Mouse (Mus musculus): ENCODE results near the gene Wdr66.
A peak's percentile ranks its signal among the peaks of the same experiment; 100 is the strongest.
"Not testable (repeated sequence)": the region's sequence is repeated elsewhere in the genome, so short reads cannot be mapped to it uniquely, and the experiment has no call there.

The Wdr66 gene

DNA sequence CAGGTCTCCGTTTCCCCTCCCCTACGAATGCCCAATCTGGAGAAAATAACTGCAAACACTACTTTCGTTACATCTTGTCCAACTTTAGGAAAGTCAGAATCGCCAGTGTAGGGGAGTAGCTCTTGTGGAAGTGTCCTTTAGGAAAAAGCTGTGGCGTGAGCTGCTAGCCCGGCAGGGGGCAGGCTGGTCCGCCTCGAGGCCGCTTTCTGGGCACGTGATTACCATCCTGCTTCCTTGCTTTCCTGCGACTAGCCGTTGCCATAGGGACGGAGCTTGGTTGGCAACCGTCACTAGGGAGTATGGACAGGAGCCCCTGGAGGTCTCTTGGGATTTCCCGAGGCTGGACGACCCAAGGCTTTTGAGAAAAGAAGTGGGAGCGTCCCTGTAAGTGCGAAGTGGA, at the start of gene Wdr66:
TSS of gene Wdr66 (plus strand) at position 269 of the 400 bp plus-strand sequence.
- no peak for DNase-seq (ENCODE audit: low read depth)

- not testable (repeated sequence) for DNase-seq (ENCODE audit: low read depth)
Observed at GRCm38 (mm10) chr5:123202771-123203170, 49.1 kb upstream of the Wdr66 start.

DNA sequence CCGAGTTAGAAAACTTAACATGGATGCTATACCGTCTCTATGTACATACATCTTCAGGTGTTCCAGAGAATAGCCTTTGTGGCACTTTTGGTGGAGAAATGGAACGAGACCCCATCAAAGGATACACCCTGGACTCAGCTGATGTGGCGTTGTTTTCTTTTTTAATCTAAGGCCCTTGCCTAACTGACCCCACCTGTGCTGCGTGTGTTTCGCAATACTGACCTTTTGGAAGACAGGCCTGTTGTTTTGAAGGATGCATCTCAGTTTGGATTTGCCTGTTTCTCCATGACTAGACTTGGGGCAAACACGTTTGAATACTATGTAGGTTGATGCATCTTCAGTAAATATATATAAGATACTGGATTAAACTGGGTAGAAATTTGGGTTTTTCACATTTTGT, 48.3 kb upstream of the Wdr66 start:
- not testable (repeated sequence) for DNase-seq (ENCODE audit: low read depth)

DNA sequence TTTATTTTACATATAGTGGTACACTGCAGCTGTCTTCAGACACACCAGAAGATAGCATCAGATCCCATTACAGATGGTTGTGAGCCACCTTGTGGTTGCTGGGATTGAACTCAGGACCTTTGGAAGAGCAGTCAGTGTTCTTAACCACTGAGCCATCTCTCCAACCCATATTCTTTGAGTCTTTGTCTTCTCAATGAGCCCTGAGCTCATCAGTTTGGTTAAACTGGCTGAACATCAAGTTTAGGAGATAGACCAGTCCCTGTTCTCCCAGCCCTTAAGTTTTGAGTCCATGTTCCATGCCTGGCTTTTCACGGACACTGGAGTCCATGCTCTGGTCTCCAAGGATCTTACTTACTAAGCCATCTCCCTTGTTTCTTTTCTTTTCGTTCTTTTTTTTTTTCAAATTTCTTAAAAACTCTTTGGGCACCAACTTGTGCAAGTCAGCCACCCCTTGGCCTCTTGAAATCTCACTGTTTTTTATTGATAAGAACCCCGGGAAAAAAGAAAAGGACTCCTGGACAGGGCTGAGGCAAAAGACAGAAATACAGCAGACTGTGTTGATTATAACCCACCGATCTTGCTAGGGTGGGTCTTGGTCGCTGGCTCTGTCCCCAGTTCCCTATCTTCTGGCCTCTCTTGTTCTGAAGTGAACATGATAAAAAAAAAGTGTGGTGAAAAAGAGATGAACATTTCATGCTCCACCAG, 29.4 kb upstream of the Wdr66 start:
- not testable (repeated sequence) for DNase-seq (ENCODE audit: low read depth)

GRCm38 (mm10) chr5:123223051-123223410, 28.9 kb upstream of the Wdr66 start:
- DNase-seq (ENCODE audit: low read depth) = peak; percentile 70

DNA sequence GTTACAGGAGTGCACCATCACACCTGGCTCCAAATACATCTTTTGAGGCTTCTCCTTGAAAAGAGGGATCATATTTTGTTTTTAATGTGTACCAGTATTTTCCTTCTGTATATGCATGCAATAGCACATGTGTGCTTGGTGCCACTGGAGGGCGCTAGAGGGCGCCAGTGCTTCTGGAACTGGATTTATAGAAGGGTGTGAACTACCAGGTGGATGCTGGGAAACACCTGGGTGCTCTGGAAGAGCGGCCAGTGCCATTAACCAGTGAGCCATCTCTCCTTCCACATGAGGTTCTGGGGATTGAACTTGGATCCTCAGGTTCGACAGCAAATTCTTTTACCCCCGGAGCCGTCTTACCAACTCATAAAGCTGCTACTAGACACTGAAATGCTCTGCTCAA, 28.0 kb upstream of the Wdr66 start:
- not testable (repeated sequence) for DNase-seq (ENCODE audit: low read depth)

DNA sequence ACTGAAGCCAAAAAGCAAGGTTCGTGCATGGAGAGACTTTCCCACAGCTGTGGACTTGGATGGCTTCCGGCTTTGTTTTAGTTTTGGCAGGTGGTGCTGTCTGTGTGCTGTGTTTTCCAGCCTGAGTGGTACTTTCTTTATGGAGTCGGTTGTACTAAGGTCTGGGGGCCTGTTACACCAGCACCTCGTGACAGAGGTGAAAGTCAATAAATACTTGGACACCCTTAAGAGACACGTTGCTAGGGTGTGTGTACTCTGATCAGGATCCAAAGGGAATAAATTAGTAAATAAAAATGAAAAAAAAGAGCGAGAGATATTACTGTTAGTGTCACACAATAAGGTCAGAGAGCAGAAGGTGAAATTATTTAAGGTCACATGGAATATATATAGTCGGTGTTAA, 25.1 kb upstream of the Wdr66 start:
- no peak for DNase-seq (ENCODE audit: low read depth)

DNA sequence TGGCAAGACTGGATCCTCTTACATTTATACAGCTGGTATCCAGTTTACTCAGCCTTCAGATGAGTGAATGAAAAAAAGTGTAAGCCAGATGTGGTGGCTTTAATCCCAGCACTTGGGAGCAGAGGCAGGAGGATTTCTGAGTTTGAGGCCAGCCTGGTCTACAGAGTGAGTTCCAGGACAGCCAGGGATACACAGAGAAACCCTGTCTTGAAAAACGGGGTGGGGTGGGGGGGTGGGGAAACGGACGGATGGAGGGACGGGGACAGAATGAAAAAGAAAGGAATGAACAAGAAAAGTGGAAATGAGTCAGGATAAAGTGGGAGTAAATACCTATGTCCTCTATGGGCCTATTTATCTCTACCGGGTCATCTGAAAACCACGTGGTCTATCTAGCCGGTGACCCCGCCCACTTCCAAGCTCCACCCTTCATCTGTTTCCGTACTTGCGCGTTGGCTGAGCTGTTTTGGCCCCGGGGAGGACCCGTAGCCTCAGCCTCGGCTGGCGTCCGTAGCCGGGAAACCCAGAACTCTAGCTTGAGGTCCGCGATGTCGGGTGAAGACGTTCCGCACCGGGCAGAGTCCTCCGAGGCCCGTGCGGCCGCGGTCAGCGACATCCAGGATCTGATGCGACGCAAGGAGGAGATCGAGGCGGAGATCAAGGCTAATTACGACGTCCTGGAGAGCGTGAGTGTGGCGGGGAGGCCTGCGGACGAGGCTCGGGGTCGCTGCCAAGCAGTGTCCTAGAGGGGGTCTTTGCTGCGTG, 24.0 kb upstream of the Wdr66 start:
- DNase-seq (ENCODE audit: low read depth) = peak; percentile 98

GRCm38 (mm10) chr5:123228524-123228922, 23.4 kb upstream of the Wdr66 start:
- DNase-seq (ENCODE audit: low read depth) = no peak

GRCm38 (mm10) chr5:123229296-123229695, 22.6 kb upstream of the Wdr66 start:
- peak; percentile 48 for DNase-seq (ENCODE audit: low read depth)

DNA sequence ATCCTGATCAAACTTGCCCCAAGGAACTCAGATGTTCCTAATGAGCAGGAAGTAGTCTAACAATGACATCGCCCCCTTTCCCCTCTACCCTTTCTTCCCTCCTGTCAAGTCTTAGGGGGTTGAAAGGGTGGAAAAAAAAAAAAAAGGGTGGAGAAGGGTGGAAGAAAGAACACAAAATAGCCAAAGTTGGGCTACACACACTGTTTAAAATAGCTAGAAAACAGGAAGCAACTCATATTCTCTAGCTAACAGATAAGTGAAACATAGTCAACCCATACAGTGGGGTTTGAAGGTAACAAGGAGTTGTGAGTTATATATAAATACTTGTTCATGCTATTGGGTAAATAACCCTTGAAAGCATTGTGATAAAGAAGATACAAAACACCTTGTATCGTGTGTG, 19.7 kb upstream of the Wdr66 start:
- no peak for DNase-seq (ENCODE audit: low read depth)

- peak; percentile 56 for DNase-seq (ENCODE audit: low read depth)
Observed at GRCm38 (mm10) chr5:123235731-123236130, 16.2 kb upstream of the Wdr66 start.

GRCm38 (mm10) chr5:123236426-123236825, 15.5 kb upstream of the Wdr66 start:
- no peak for DNase-seq (ENCODE audit: low read depth)

- no peak for DNase-seq (ENCODE audit: low read depth)
Observed at GRCm38 (mm10) chr5:123239501-123239900, 12.4 kb upstream of the Wdr66 start.

GRCm38 (mm10) chr5:123245518-123245917, 6.4 kb upstream of the Wdr66 start:
- DNase-seq (ENCODE audit: low read depth) = peak; percentile 67

GRCm38 (mm10) chr5:123251390-123251789, 512 bp upstream of the Wdr66 start:
- DNase-seq (ENCODE audit: low read depth) = no peak

GRCm38 (mm10) chr5:123256841-123257755, 5.2 kb downstream of the Wdr66 start:
- no peak for DNase-seq (ENCODE audit: low read depth)

DNA sequence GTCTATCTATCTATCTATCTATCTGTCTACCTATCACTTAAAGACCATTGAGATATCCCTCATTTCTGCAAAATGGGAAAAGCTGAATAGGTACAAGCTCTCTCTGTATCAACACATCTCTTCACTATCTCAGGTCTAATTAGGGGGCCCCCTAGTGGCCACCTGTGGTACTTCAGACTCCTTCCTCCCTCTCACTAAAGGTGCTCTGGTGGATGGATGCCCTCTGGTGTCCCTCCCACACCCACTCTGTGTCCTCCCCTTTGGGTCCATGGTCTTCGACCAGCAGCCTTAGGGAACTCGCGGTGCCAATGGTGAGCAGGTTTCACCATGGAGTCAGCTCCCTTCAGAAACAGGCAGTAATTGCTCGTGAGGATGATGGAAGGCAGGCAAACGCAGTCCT, 7.1 kb downstream of the Wdr66 start:
- peak; percentile 29 for DNase-seq (ENCODE audit: low read depth)

- DNase-seq (ENCODE audit: low read depth) = no peak
Observed at GRCm38 (mm10) chr5:123260698-123261097, 8.8 kb downstream of the Wdr66 start.

DNA sequence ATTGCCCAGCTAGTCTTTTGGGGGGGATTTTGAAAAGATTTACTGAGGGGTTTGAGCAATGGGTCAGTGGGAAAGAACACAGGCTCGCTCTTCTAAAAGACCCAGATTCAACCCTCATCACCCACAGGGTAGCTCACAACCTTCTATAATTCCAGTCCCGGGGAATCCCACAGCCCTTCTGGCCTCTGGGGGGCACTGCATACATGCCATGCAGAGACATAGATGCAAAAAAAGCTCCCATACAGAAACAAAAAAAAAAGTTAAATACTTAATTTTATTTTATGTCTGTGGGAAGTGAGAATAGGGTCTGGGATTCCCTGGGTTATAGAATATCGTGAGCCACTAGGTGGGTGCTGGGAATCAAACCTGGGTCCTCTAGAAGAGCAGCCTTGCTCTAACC, 15.0 kb downstream of the Wdr66 start:
- no peak for DNase-seq (ENCODE audit: low read depth)

GRCm38 (mm10) chr5:123268477-123269474, 16.9 kb downstream of the Wdr66 start:
- no peak for DNase-seq (ENCODE audit: low read depth)
